Mouse (Mus musculus): ENCODE measurements around the gene 0610040J01Rik.

Gene 0610040J01Rik

GRCm38 (mm10) chr5:63906149-63907093, 94.3 kb downstream of the 0610040J01Rik start:
- DNase-seq, result peak; percentile 81

GRCm38 (mm10) chr5:63907513-63907912, 95.3 kb downstream of the 0610040J01Rik start:
- DNase-seq, result no peak

DNA sequence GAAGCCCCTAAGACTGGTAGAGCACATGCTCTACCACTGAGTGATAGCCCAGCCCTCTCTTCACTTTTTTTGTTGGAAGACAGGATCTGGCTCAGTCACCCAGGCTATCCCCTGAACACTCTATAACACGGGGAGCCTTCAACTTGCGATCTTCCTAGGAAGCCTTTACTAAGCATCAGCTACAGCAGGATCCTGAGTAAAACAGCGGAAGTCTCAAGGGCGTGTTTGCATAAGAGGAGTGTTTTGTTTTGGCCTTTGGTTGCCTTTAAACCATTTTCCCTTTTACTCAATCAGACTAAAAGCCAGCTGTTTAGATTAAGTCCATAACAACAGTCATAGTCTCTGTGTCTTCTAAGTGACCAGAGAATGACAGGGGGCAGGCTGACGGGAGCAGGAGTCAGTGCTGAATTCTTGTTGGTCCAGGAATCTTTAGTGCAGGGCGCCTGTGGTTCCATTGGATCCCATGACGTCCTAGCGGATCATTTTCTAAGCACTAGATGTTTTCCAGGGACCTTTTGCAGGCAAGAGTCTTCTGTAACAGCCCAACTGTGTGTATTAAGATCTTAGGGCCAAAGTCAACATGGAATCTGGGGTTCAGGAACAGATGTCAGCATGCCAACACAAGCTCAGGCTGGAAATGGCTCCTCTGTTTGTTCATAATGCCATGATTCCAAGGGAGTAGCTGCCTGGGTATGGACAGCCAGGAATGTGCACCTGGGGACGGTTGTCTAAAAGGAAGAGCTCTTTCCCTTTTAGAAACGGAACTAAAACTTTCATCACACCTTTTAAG, 98.2 kb downstream of the 0610040J01Rik start:
- DNase-seq, result no peak

DNA sequence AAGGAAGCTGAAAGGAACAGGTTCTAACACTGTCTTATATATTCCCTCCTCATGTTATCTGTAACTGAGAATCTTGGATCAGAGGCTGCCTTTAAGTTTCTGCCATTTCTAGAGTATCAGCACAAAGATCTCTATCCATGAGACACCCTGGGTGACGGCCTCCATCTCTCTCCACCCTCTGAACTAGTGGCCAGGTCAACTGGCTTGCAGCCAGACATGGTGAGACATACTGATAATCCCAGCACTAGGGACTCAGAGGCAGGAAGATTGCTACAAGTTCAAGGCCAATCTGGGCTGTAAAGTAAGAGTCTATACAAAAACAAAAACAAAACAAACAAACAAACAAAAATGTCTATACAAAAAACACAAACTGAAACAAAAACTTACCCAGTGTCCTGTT, 102.7 kb downstream of the 0610040J01Rik start:
- DNase-seq, result no peak

DNA sequence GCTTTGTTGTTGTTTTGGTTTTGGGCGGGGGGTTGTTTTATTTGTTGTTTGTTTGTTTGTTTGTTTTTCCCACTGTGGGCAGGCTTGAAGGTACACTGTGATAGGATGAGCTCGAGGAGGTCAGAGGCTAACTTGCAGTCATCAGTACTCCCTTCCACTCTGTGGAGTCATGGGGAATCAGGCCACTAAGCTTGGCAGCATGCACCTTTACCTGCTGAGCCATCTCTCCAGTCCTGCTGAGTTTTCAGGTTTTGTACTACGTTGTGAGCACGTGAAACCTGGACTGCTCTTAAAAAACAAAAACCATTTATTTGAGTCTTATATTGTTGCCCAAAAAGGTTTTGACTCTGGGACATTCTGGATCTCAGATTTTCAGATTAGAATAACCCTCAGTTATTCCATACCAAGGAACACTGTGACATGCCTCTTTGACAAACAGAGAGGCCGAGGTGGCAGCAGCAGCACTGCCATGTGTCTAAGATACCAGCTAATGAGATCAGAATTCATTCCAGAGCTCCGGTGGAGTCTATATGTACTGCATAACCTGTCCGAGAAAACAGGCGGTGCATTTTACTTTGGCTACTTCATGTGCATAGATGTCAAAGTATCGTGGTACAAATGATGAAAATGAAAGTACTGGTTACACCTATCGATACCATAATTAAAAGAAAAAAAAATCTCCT, 104.4 kb downstream of the 0610040J01Rik start:
- DNase-seq, result peak; percentile 33

DNA sequence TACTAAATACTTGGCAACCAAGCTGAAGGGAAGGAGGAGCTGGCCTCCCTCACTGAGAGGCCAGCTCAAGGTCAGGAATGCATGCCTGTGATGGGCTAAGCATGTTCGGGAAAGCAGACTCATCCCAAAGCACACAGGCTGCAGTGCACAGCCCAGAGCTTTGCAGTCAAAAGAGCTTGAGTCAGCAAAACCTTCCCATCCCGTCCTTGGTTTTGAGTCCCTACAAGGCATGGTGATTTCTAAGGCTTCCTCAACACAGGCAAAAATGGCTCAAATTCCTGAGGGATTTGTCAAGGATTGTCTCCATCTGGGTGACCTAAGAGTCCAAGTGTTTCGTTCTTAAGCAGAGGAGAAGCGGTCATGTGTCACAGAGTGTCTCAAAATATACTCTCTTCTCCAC, 106.0 kb downstream of the 0610040J01Rik start:
- no peak for DNase-seq

DNA sequence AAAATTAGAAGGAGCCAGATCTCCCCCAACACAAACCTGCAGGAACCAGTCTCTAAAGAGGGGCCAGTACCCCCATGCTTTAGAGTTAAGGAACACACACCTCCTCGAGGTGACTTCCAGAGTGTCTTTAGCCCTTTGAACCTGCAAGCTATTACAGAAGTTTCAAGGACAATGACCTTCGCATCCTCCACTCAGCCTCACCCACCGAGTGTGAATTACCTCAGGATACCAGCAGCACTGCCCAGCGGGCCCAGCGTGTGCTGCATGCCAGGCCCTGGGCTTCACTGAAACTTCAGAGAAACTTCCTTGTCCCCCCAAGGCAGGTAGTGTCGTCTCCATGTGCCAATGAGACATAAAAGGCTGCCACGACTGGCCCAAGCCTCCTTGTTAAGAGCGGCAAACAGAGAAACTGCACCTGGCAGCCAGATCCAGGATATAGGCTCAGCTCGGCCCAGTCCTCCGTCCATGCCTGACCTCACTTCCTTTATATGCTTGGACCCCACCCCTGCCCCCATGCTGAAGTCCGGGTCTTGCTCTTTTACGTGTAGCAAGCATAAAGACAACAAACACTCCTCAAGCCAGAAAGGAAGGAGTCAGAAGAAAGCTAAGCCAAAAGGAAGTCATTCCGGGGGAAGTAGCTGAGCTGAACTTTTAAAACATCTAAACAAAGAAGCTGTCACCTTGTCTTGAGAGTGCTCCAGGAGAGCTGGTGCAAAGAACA, 111.3 kb downstream of the 0610040J01Rik start:
- no peak for DNase-seq

GRCm38 (mm10) chr5:63925035-63925628, 113.0 kb downstream of the 0610040J01Rik start:
- DNase-seq, result no peak

DNA sequence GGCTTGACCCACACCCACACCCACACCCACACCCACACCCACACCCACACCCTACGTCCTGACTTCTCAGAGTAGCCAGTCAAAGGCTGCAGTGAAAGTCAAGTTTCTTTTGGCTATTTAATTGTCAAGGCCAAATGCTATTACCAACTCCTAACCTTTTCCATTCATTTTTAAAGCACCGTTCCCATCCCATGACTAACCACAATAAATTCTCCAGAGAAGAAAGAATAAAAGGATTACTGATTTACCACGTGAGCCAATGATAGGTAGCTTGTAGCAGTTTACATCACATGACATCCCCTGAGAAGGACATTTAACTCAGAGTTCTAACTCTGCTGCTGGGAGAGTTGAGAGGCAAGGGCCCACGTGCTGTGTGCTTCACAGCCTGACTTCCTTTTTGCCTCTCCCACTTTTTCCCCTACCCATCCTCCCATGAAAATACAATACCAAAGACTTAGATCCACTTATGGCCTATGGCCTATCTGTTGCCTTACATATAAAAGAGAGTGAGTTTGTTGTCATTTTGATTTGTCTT, 118.7 kb downstream of the 0610040J01Rik start:
- DNase-seq, result no peak

GRCm38 (mm10) chr5:63932829-63933228, 120.7 kb downstream of the 0610040J01Rik start:
- DNase-seq, result no peak

DNA sequence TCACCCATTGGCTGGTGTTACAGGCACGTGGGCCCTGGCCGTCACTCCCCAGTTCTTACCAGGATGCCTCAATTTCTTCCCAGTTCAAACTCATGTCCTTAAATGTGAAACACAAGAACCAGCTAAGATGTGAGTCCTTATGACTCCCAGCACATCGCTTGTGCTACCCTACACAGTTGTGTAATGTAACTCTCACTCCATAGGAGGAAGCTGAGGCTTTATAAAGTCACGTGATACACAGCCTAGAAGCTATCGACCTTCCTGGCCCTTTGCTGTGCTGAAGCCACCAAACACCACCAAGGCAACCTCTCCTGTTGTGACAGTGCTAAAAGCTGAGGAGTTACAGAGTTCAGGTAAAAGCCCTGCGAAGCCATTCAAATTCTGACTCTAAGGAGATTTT, 123.4 kb downstream of the 0610040J01Rik start:
- DNase-seq, result no peak

GRCm38 (mm10) chr5:63936740-63937139, 124.6 kb downstream of the 0610040J01Rik start:
- DNase-seq, result no peak

GRCm38 (mm10) chr5:63938575-63938974, 126.4 kb downstream of the 0610040J01Rik start:
- DNase-seq, result no peak

DNA sequence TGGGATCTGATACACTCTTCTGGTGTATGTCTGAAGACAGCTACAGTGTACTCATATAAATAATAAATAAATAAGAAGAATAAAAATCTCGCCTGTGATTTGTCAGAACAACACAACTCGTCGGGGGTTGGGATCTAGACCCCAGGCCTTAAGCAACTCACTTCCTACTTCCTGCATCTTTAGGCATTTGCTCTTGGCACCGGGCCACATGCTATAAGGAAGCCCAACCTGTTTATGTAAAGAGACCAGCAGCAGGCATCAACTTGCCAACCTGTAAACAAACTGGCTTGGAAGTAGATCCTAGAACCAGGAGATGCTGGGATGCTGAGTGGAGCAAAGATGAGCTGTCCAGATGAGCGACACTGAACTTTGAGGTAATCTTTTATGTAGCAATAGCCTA, 129.7 kb downstream of the 0610040J01Rik start:
- DNase-seq, result no peak

DNA sequence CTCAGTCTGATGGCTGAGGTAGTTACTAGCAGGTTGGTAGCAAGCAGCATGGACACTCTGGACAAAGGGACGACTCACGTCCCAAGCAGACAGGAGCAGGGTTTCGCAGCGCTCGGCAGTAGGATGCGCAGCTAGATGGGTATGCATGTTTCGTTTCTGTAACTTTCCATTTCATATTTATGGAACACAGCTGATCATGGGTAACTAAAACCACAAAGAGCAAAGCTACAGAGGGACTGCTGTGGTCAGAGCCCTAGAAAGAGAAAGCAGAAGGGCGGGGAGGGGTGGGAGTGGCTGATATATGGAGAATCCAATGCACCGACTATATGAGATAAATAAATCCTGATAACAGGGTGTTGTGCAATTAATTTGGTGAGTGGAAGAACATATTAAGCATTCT, 131.1 kb downstream of the 0610040J01Rik start:
- DNase-seq, result no peak

- DNase-seq, result no peak
Measured at GRCm38 (mm10) chr5:63947526-63947925, 135.4 kb downstream of the 0610040J01Rik start.

- DNase-seq, result no peak
Measured at GRCm38 (mm10) chr5:63949195-63949594, 137.0 kb downstream of the 0610040J01Rik start.
